Mouse (Mus musculus) spleen, adult 2 months (tissue): Measurements from ENCODE around the gene Acot5. TPM values are rescaled to one million over a fixed set of nuclear protein-coding genes. Genes with fewer than 3 reads are reported as not detected.

Experiments
- DNase-seq, 2 experiments: peaks; one replicate each; pipeline versions ENCODE4 v3.0.0 to v3.0.0-alpha.2; 2012 to 2021; ENCODE audit warnings: low spot score in 2 of 2, low read depth in 1 of 2
- H3K27ac ChIP-seq: fragments of 200-500 bp; 2 replicates; pipeline ENCODE4 v1.5.1; 2012; ENCODE audit warnings: low read length, inconsistent platforms; ENCODE audit not compliant: insufficient read depth
- H3K27me3 ChIP-seq: fragments of 200-500 bp; 2 replicates; pipeline ENCODE4 v1.6.1; 2012; ENCODE audit warnings: mild to moderate bottlenecking, moderate library complexity, low read length, inconsistent platforms; ENCODE audit not compliant: control insufficient read depth, insufficient read depth
- H3K36me3 ChIP-seq: fragments of 200-500 bp; 2 replicates; pipeline ENCODE4 v1.6.1; 2012; ENCODE audit warnings: mild to moderate bottlenecking, low read length, inconsistent platforms; ENCODE audit not compliant: control insufficient read depth, insufficient read depth
- H3K4me1 ChIP-seq: fragments of 200-500 bp; 2 replicates; pipeline ENCODE4 v1.6.1; 2011; ENCODE audit warnings: inconsistent platforms; ENCODE audit not compliant: control insufficient read depth, insufficient read depth, insufficient read length
- H3K4me3 ChIP-seq: fragments of 200-500 bp; 2 replicates; pipeline ENCODE4 v1.5.1; 2011; ENCODE audit warnings: mild to moderate bottlenecking, inconsistent platforms; ENCODE audit not compliant: insufficient read depth, insufficient read length; ENCODE audit errors: extremely low read depth
- CTCF ChIP-seq: fragments of 200-500 bp; IDR thresholded peaks from 2 replicates; pipeline ENCODE4 v1.5.1; 2011; ENCODE audit warnings: mild to moderate bottlenecking, inconsistent platforms; ENCODE audit not compliant: insufficient read depth, insufficient read length, insufficient replicate concordance; ENCODE audit errors: extremely low read depth
- POLR2A ChIP-seq: fragments of 200-500 bp; IDR thresholded peaks from 2 replicates; pipeline ENCODE4 v1.6.1; 2011; ENCODE audit warnings: low read depth, low read length, inconsistent platforms
- WGBS: fragments of 180-500 bp; shearing (Covaris S2); methylation state at CpG from one replicate; pipeline ENCODE4 v1.1.7; 2018; 5-methylcytosine and 5-hydroxymethylcytosine counted together
- polyA plus RNA-seq: library from polyadenylated mRNA; depleted of rRNA; stranded (reverse); fragments of >200 nt; gene quantifications from 2 replicates; pipeline ENCODE4 v1.2.3, GENCODE M21; 2012; rRNA removed

Gene Acot5
- polyA plus RNA-seq, 1 experiment, result not detected

DNA sequence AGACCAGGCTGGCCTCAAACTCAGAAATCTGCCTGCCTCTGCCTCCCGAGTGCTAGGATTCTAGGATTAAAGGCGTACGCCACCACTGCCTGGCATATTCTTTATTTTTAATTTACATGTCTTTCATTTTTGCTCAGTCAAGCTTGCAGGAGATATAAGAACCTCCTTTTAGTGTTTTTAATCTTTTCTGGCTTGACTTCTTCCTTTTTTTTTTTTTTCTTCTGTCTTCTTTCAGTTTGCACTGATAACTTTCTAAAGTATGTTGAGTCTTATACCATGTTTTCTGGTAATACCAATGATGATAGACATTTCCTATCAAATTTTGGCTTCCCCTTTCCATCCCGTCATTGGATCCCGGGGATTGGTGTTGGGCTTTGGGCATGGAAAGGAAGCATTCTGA is 50.5 kb downstream of the Acot5 start:
- no peaks in the 10 kb centered on the region for H3K27me3 ChIP-seq
- DNase-seq, result no peak
- no peaks in the 10 kb centered on the region for H3K36me3 ChIP-seq
- TF ChIP-seq CTCF, result no peak
- TF ChIP-seq POLR2A, result no peak
- 86% methylated on average over 5 of the region's 5 CpGs for WGBS
- no peak overlapping the region for H3K27ac ChIP-seq
- H3K4me1 ChIP-seq, result peaks cover under 1% of the 10 kb centered on the region; the same call in 1 of the 2 replicates
- H3K4me3 ChIP-seq, result no peak overlapping the region

Other genes with a start within 250 kb of the Acot5 start
- 24.5 and 32.8 TPM in 2 replicates for gene Numb, start 147.4 kb upstream of the Acot5 start, polyA plus RNA-seq
- 12.5 and 21.6 TPM in 2 replicates for gene Riox1, start 118.7 kb upstream of the Acot5 start, polyA plus RNA-seq
- gene Heatr4, start 84.5 kb upstream of the Acot5 start, polyA plus RNA-seq, result not detected in 2 replicates
- gene Acot2, start 81.5 kb upstream of the Acot5 start, polyA plus RNA-seq, result 9.2 and 14.2 TPM in 2 replicates
- 2.2 and 2.8 TPM in 2 replicates for gene Acot1, start 59.8 kb upstream of the Acot5 start, polyA plus RNA-seq
- gene Acot4, start 30.9 kb upstream of the Acot5 start, polyA plus RNA-seq, result 0.36 and 0.79 TPM in 2 replicates
- not detected in 2 replicates for gene Gm49366, start 30.4 kb upstream of the Acot5 start, polyA plus RNA-seq
- gene Acot3, start 17.2 kb upstream of the Acot5 start, polyA plus RNA-seq, result not detected in 2 replicates
- gene Acot6, start 31.3 kb downstream of the Acot5 start, polyA plus RNA-seq, result 0.57 and 0.88 TPM in 2 replicates
- 0.49 and 0.88 TPM in 2 replicates for gene Dnal1, start 45.0 kb downstream of the Acot5 start, polyA plus RNA-seq
- gene Pnma1, start 79.2 kb downstream of the Acot5 start, polyA plus RNA-seq, result 0.21 and 0.40 TPM in 2 replicates
- gene Elmsan1, start 149.6 kb downstream of the Acot5 start, polyA plus RNA-seq, result 30.6 and 36.4 TPM in 2 replicates
- gene Ptgr2, start 215.9 kb downstream of the Acot5 start, polyA plus RNA-seq, result 2.8 and 4.2 TPM in 2 replicates
- 13.7 and 14.5 TPM in 2 replicates for gene Zfp410, start 247.5 kb downstream of the Acot5 start, polyA plus RNA-seq